Mouse (Mus musculus) erythroblast, embryonic 14.5 days (primary cell): ENCODE data around the gene Bach2.

Source experiments
- GATA1 ChIP-seq: IDR thresholded peaks from 2 replicates; pipeline ENCODE4 v1.6.1; 2012; ENCODE audit warnings: low read length, inconsistent platforms, mixed read lengths
- TAL1 ChIP-seq: IDR thresholded peaks from 3 replicates; pipeline ENCODE4 v1.6.1; 2012; ENCODE audit warnings: low read length, inconsistent platforms, mixed read lengths

DNA sequence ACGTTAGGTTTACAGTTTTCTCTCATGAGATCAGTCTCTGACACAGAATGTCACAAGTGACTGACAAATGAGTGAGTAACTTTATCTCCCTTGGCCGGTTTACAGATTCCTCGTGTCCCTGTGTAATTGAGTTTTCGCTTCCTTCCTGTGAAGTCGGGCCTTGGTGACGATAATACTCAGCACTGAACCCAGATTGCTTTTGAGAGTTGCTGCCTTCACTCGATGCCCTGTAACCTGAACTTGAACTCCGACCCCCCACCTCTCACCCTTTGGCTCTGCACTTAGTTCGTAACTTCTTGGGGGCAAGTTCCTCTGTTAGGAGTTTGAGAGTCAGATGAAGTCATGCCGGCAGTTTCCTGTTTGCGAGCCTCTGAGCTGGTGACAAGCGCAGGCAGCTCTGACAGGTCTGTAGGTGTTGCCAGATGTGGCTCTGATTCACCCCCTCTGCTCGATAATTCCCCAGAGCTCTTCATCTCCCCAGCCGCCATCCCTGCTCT is 124.9 kb downstream of the Bach2 start:
- TF ChIP-seq GATA1: no peak
- no peak for TF ChIP-seq TAL1
